Mouse (Mus musculus): ENCODE results near the gene Cdc16. TPM values are rescaled to one million over a fixed set of nuclear protein-coding genes. Genes with fewer than 3 reads are reported as not detected.
"Not testable (repeated sequence)": the region's sequence is repeated elsewhere in the genome, so short reads cannot be mapped to it uniquely, and the experiment has no call there.

Cdc16 gene
- 214 and 215 TPM in 2 replicates for polyA plus RNA-seq (2015; fragmentation: Nextera tagmentation; extraction: Ambion mirVana)

DNA sequence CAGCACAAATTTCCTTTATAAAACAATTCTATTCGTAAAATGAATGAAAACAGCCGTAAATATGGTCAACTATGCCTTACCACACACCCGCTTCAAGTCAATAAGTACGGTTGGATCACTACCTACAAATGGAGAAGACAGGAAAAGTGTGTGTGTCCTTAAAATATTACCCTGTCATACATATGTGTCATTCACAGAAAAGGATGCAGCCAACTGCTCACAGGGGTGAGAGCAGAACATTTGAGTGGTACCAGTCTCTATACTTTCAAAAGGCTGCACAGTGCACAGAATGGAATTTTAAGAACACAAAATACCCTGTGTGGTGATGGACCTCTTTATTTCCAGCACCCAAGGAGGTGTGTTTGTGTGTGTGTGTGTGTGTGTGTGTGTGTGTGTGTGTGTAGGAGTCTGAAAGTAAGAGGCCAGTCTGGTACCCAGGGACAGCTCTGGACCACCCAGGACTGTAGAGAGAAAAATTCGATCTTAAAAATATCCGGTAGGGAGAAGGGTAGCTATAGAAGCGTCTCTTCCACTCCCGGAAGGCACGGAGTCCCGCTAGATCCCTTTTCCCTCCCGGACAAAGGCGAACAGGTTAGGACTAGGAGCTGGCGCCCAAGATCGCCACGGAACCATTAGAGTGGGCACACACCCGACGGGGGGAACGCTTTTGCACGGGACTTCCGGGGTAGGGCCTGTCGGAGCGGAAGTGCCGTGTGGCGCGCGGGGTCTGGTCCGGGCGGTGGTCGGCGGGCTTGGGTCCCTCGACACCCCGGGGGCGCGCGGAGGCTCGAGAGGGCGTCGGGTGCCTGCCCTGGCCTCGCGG, at the start of gene Cdc16:
Gene Cdc16 (plus strand): TSS at position 695 of the 823 bp plus-strand sequence.
- 4% methylated on average over 40 of the region's 40 CpGs for WGBS

DNA sequence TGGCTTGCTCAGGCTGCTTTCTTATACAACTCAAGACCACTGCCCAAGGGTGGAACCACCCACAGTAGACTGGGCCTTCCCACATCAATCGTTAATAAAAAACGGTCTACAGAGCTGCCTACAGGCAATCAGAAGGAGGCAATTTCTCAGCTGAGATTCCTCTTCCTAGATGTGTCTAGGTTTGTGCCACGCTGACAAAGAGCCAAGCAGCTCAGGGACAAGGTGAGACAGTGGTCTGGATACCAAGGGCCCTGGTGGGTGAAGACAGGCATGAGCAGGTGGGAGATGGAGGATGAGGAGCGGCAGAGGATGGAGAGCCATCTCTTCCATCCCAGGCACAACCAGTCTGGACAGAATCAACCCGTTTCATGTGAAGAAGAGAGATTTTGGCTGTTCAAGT, 49.0 kb upstream of the Cdc16 start:
- H3K9me3 ChIP-seq: no peaks in the 10 kb centered on the region
- H3K4me2 ChIP-seq: no peak overlapping the region
- no peak overlapping the region for H3K9ac ChIP-seq
- H3K27ac ChIP-seq: no peak overlapping the region
- peaks cover 7% of the 10 kb centered on the region for H3K4me1 ChIP-seq
- H3K4me3 ChIP-seq: no peak overlapping the region
- 96% methylated on average over 5 of the region's 5 CpGs for WGBS
- H3K27me3 ChIP-seq: no peaks in the 10 kb centered on the region
- no peaks in the 10 kb centered on the region for H3K36me3 ChIP-seq
- ATAC-seq (ENCODE audit: borderline replicate concordance, extremely low read depth, low FRiP score, low TSS enrichment): no peak

More for the DNA sequence above, at the start of gene Cdc16:
- Histone ChIP-seq H3K27ac (peak within 1 kb of the TSS; percentile 91), H3K4me1 (peaks cover 33% of the 10 kb centered on the region), H3K4me2 (peak within 1 kb of the TSS; percentile 79), H3K9ac (peak within 1 kb of the TSS; percentile 94), H3K36me3 (peaks cover 13% of the 10 kb centered on the region), H3K4me3 (peak within 1 kb of the TSS; percentile 98), H3K9me3 (no peaks in the 10 kb centered on the region), H3K27me3 (no peaks in the 10 kb centered on the region)
- peak; percentile 87 for ATAC-seq (ENCODE audit: borderline replicate concordance, extremely low read depth, low FRiP score, low TSS enrichment)

DNA sequence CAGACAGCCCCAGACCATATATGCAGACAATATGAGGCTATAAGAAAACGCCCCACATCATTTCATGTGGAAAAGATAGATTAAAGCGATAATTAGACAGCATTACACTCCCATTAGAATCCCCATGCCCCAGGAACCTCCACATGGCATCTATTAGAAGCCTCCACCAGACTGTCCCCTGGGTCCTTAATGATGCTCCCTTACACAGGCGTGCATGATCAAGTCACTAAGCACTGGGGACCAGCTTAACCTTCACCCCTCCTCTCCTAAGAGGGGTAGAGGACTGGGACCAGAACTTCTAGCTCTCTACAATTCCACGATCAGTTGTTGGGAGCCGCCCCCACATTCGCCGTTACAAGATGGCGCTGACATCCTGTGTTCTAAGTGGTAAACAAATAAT, 38.5 kb upstream of the Cdc16 start:
- H3K4me3 ChIP-seq: no peak overlapping the region
- ATAC-seq (ENCODE audit: borderline replicate concordance, extremely low read depth, low FRiP score, low TSS enrichment): no peak
- H3K4me1 ChIP-seq: no peaks in the 10 kb centered on the region
- H3K27ac ChIP-seq: no peak overlapping the region
- H3K9me3 ChIP-seq: no peaks in the 10 kb centered on the region
- H3K4me2 ChIP-seq: no peak overlapping the region
- WGBS: 91% methylated on average over 8 of the region's 8 CpGs
- H3K27me3 ChIP-seq: no peaks in the 10 kb centered on the region
- H3K36me3 ChIP-seq: no peaks in the 10 kb centered on the region
- H3K9ac ChIP-seq: no peak overlapping the region

DNA sequence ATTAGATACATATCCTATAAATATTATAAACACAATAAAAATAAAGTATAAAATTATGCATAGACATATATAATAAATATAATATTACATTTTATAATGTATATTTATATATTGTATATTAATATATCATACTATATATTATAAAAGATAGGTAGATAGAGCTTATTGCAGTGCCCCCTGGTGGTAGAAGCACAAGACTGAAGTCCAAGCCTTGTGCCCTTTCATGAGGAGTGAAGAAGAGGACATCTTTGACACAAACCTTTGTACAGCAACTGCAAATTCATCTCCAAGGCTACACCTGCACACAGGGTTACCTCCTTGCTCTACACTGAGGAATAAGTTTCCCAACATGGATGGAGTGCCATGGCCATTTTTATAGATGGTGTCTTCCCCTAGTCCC, 31.8 kb upstream of the Cdc16 start:
- H3K4me3 ChIP-seq: no peak overlapping the region
- H3K9me3 ChIP-seq: no peaks in the 10 kb centered on the region
- H3K4me1 ChIP-seq: no peaks in the 10 kb centered on the region
- ATAC-seq (ENCODE audit: borderline replicate concordance, extremely low read depth, low FRiP score, low TSS enrichment): no peak
- H3K27ac ChIP-seq: no peak overlapping the region
- no peak overlapping the region for H3K9ac ChIP-seq
- H3K4me2 ChIP-seq: no peak overlapping the region
- no peaks in the 10 kb centered on the region for H3K27me3 ChIP-seq
- no peaks in the 10 kb centered on the region for H3K36me3 ChIP-seq

DNA sequence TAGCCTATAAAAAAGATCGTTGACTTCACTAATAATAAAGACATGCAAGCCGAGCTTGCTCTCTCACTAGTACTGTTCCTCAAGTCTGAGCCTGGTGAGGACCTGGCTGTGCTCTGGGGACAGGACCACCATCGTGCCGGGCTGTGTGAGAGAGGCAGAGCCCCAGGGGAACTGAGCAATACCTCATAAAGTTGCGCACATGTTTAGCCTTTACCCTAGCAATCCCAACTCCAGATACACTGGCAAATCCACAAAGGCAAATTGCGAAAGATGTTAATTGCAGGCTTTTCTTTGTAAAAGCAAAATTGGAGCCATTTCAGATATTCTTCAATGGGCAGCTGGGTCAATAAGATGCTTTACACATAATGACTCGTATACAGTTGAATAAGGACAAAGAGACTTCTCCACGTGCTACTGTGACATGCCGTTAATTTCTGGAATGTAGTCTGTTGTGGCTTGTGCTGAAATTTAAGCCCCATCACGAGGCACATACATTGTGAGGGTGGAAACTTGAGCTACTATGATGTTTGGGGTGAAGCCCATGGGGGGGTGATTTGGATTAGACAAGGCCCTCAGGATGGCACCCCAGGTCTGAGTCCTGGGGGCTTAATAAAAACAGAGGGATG, 29.9 kb upstream of the Cdc16 start:
- H3K27me3 ChIP-seq: no peaks in the 10 kb centered on the region
- no peak overlapping the region for H3K27ac ChIP-seq

DNA sequence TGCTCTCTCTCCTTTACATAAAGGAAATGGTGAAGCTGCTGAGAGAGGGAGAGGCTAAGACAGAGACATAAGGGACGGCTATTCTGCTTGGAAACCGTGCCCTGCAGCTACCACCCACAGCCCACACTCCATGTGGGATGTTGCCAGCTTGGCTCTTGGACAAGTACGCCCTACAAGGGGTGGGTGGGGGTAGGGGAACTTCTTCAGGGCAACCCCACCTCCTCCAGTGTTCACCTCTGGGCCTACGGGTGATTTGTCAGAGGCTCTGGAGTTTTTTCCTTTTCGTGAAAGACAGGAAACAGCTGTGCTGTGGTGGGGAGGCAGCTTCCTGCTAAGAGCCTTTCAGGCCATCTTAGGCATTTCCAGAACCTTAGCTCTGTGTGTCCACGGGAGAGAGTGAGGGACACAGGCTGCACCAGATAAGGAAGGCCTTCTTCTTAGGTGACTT, 17.1 kb upstream of the Cdc16 start:
- Histone ChIP-seq H3K27ac (peak overlapping the region; percentile 73), H3K9me3 (no peaks in the 10 kb centered on the region), H3K9ac (no peak overlapping the region), H3K4me2 (no peak overlapping the region), H3K4me3 (no peak overlapping the region), H3K27me3 (no peaks in the 10 kb centered on the region), H3K36me3 (no peaks in the 10 kb centered on the region), H3K4me1 (peaks cover 12% of the 10 kb centered on the region; the same call in 1 of the 2 replicates)
- ATAC-seq (ENCODE audit: borderline replicate concordance, extremely low read depth, low FRiP score, low TSS enrichment): peak; percentile 92
- 15% methylated on average over 6 of the region's 6 CpGs for WGBS

More for the DNA sequence above, 29.9 kb upstream of the Cdc16 start:
- no peak overlapping the region for H3K9ac ChIP-seq
- H3K36me3 ChIP-seq: no peaks in the 10 kb centered on the region
- H3K4me2 ChIP-seq: no peak overlapping the region
- ATAC-seq (ENCODE audit: borderline replicate concordance, extremely low read depth, low FRiP score, low TSS enrichment): no peak
- H3K9me3 ChIP-seq: no peaks in the 10 kb centered on the region
- 56% methylated on average over 10 of the region's 10 CpGs for WGBS
- no peak overlapping the region for H3K4me3 ChIP-seq
- H3K4me1 ChIP-seq: no peaks in the 10 kb centered on the region

DNA sequence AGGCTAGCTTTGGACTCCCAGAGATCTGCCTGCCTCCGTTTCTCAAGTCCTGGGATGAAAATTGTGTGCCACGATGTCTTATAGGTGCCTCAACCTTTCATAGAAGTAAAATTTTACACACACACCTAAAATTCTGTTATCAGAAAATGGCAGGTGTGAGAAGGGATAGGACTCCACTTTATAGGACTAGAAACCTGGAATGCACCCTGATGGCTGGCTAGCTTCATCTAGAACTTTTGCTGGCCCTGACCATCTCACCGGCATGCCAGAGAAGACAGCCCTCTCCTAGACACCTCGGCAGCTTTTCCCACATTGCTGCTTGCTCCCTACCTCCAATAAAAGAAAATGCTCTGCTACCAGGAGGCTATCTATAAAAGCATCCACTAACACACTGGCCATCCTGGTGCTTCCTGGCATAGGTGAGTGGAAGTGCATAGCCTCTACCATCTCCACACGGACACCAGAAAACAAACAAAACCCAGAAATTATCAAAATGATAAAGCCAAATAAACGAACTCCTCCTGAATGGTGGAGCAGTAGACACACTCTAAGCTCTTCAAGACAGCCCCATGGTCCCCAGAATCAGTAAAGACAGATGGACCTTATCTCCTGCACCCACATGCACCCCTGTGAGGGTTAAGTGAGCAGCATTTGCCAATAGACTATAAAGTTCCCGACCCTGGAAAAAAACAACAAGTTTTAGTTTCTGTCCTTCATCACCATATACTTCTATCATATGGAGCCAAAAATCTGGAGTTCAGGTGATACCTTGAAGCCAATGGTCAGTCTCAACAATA, 16.5 kb upstream of the Cdc16 start:
- no peak for ATAC-seq (ENCODE audit: borderline replicate concordance, extremely low read depth, low FRiP score, low TSS enrichment)
- no peaks in the 10 kb centered on the region for H3K27me3 ChIP-seq
- no peaks in the 10 kb centered on the region for H3K36me3 ChIP-seq
- H3K9ac ChIP-seq: no peak overlapping the region
- H3K4me1 ChIP-seq: peaks cover 12% of the 10 kb centered on the region; the same call in 1 of the 2 replicates
- no peaks in the 10 kb centered on the region for H3K9me3 ChIP-seq
- H3K4me2 ChIP-seq: no peak overlapping the region
- WGBS: 58% methylated on average over 7 of the region's 7 CpGs
- peak overlapping the region; percentile 73 for H3K27ac ChIP-seq
- no peak overlapping the region for H3K4me3 ChIP-seq

DNA sequence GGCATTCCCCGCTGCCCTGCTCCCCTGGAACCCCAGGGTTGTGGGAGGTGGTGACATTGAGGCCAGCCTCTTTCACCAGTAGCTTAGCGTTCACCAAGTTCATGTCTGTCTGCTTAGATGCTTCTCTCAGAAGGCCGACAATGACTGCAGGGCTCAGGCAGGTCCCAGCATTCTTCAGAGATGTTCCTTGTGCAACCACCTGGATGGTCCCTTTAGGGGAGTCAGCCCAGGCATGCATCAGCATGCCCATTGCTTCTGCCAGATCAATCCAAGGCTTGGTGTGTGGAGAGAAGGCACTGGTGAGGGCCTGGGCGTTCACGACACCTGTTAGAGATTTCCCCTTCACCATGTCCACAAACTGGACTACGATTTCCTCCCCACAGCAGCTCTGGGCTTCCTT, 11.3 kb upstream of the Cdc16 start:
- not testable (repeated sequence) for H3K4me3 ChIP-seq; H3K4me1 ChIP-seq; H3K36me3 ChIP-seq; H3K4me2 ChIP-seq; H3K27me3 ChIP-seq; H3K9ac ChIP-seq; H3K27ac ChIP-seq; H3K9me3 ChIP-seq; ATAC-seq (ENCODE audit: borderline replicate concordance, extremely low read depth, low FRiP score, low TSS enrichment)
- 94% methylated on average over 6 of the region's 6 CpGs for WGBS

DNA sequence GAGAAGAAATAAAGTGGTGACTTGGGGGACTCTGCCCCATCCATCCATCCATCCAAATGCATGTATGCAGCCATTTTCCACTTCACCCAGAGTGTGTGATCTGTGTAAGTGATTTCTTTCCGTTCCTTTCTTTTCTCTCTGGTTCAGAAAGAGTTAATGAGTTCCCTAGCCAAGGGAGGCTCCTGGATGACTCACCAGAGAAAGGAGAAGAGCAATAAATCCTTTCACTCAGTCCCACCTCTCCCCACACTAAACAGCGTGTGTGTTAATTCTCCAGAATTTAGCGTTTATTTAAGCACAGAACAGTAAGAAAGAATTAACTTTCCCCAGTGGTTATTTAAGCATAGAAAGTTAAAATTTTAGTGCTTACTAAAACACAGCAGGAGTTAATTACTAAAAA, 9.8 kb upstream of the Cdc16 start:
- no peak overlapping the region for H3K27ac ChIP-seq
- no peak overlapping the region for H3K4me3 ChIP-seq
- no peaks in the 10 kb centered on the region for H3K4me1 ChIP-seq
- H3K9me3 ChIP-seq: no peaks in the 10 kb centered on the region
- H3K4me2 ChIP-seq: no peak overlapping the region
- 12% methylated on average over 3 of the region's 3 CpGs for WGBS
- ATAC-seq (ENCODE audit: borderline replicate concordance, extremely low read depth, low FRiP score, low TSS enrichment): no peak
- H3K9ac ChIP-seq: no peak overlapping the region
- H3K36me3 ChIP-seq: no peaks in the 10 kb centered on the region
- no peaks in the 10 kb centered on the region for H3K27me3 ChIP-seq

DNA sequence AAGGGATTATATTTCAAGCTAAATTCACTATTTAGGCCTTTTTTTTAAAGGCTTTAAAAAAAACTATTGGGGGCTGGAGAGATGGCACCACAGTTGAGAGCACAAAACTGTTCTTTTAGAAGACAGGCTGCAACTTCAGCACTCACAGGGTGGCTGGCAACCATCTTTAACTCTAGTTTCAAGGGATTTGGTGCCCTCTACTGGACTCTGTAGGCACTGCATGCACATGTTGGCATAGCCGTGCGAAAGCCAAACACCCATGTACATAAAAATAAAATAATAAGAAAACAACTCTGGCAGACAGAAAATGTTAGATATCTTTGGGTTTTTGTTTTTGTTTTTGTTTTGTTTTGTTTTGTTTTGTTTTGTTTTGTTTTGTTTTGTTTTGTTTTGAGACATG, 3.8 kb upstream of the Cdc16 start:
- ATAC-seq (ENCODE audit: borderline replicate concordance, extremely low read depth, low FRiP score, low TSS enrichment): no peak
- Histone ChIP-seq H3K4me2 (no peak overlapping the region), H3K9ac (no peak overlapping the region), H3K4me1 (peaks cover 23% of the 10 kb centered on the region), H3K27ac (no peak overlapping the region), H3K27me3 (no peaks in the 10 kb centered on the region), H3K4me3 (no peak overlapping the region), H3K9me3 (no peaks in the 10 kb centered on the region), H3K36me3 (no peaks in the 10 kb centered on the region)
- WGBS: 27% methylated on average over 2 of the region's 2 CpGs

DNA sequence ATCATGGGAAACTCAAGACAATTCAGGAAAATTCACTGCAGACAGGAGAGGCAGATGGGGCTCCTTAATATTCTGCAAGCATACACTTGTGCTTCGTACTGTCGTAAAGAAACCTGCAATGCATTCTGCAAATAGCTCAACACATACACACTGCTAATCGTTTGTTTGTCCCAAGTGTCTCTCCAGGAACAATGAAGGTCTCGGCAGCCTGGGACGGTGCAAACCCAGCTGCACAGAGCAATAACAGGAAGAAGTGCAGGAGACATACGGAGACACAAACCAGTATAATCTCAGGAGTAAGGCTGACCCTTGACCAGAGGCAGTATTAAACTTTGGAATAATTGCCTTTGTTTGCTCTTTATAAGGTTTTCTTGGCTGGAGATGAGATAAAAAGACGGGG, 996 bp upstream of the Cdc16 start:
- H3K4me2 ChIP-seq: peak overlapping the region; percentile 79
- H3K36me3 ChIP-seq: peaks cover 8% of the 10 kb centered on the region
- H3K27ac ChIP-seq: peak overlapping the region; percentile 91
- 27% methylated on average over 7 of the region's 7 CpGs for WGBS
- H3K4me3 ChIP-seq: peak overlapping the region; percentile 98
- H3K27me3 ChIP-seq: no peaks in the 10 kb centered on the region
- peaks cover 33% of the 10 kb centered on the region for H3K4me1 ChIP-seq
- peak; percentile 49; the same call in 1 of the 2 replicates for ATAC-seq (ENCODE audit: borderline replicate concordance, extremely low read depth, low FRiP score, low TSS enrichment)
- no peak overlapping the region for H3K9ac ChIP-seq
- no peaks in the 10 kb centered on the region for H3K9me3 ChIP-seq
